Mouse (Mus musculus): ENCODE measurements around the gene Aoc1.

DNA sequence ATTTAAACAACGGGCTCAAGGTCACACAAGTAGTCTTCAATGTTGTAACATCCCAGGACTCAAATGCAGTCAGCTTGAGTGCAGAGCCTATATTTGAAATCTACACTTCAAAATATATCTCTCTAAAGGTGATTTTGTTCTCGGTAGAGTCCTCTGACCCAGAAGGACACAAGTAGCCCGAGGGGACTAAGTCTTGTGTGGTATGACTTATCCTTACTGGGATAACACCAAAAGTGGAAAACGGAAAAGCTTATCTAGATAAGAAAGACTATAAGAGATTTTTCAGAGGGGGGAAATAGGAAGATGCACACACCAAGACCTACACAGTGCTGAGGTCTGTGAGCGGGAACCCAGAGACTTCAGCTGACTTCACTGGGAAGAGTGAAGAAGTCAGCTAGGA, 56.9 kb downstream of the Aoc1 start, which contains the start of gene 1600015I10Rik:
- TF ChIP-seq CTCF (IDR thresholded peaks at IDR 0.05) (no peak), EP300 (IDR thresholded peaks at IDR 0.05) (no peak)

Measured in lung, postnatal 0 days (tissue).